Mouse (Mus musculus) embryo, embryonic 11.5 days (tissue): Measurements from ENCODE around the gene Il1rapl2.

Source experiments
- DNase-seq: peaks from one replicate; pipeline ENCODE4 v3.0.0-alpha.2; 2012; ENCODE audit warnings: low read depth, low spot score

Gene Il1rapl2

DNA sequence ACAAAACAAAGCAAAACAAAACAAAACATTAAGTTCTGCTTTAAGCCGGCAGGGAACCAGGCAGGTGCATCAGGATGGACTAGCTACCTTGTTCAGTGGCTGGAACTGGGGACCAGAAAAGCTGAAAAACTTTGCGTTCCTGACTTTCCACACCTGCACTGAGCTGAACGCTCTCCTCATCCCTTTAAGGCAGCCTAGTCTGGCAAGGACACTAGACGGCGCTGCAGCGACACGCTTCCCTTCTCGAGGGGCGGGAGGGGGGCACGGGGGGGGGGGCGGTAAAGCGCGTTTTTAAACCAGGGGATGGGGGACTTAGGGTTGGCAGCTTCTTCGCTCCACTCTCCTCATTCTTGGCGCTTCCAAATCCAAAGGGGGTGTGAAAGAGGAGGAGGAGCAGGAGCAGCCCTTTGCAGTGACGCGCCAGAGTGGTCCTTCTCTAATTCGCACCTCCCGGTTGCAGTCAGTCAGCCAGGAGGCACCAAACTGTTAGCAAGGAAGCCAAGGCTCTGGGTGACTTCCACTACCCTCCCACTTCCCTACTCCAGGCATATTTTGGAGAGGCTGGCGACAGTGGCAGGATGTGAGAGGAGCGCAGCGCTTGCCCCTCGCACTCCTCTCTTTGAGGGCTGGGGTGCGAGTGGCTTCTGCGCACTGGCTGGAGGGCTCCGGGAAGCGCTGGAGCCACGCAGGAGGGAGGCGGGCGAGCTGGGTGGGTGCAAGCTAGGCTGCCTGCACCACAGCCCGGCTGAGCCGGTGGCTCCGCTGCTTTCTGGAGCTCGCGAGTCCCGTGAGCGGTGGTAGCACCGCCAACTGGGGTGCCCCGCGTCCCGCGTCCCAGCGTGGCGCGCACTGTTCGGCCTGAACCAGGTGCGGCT, at the start of gene Il1rapl2:
TSS of gene Il1rapl2 (plus strand) at position 288 of the 875 bp plus-strand sequence.
- peak; percentile 8 for DNase-seq

DNA sequence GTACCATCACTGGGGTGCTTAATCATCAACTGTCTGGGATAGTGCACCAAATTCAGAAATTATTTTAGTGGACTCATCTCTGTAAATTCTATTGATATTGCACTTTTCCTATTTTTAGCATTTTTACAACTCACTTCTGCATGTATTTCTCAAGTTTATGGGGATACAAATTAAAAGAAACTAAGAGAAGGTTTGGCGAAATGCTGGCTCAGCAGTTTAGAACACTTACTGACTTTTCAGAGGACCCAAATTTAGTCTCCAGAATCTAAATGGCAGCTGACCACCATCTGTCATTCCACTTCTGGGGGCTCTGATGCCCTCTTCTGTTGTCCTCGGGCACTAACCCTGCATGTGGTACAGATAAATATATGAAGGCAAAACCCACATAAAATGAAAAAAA, 22.1 kb upstream of the Il1rapl2 start:
- no peak for DNase-seq

GRCm38 (mm10) chrX:137569472-137570188, 778 bp upstream of the Il1rapl2 start:
- no peak for DNase-seq

- no peak for DNase-seq
Observed at GRCm38 (mm10) chrX:137582656-137583055, 12.2 kb downstream of the Il1rapl2 start.

DNA sequence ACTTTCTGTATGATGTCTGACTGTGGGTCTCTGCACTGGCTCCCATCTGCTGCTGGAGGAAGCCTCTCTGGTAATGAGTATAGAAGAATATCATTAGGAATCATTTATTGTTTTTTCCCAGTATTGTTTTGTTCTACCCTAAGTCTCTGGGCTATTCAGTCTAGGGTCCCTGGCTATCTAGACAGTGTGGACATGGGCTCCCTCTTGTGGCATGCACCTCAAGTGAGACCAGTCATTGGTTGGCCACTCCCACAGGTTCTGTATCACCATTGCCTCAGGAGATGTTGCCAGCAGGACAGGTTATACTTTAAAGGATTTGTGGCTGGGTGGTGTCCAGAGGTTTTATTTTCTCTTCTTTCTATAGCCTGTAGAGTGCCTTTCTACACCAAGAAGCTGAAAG, 50.3 kb downstream of the Il1rapl2 start:
- peak; percentile 0 for DNase-seq

- peak; percentile 31 for DNase-seq
Observed at GRCm38 (mm10) chrX:137667011-137667410, 96.6 kb downstream of the Il1rapl2 start.

GRCm38 (mm10) chrX:137687974-137688373, 117.6 kb downstream of the Il1rapl2 start:
- no peak for DNase-seq

DNA sequence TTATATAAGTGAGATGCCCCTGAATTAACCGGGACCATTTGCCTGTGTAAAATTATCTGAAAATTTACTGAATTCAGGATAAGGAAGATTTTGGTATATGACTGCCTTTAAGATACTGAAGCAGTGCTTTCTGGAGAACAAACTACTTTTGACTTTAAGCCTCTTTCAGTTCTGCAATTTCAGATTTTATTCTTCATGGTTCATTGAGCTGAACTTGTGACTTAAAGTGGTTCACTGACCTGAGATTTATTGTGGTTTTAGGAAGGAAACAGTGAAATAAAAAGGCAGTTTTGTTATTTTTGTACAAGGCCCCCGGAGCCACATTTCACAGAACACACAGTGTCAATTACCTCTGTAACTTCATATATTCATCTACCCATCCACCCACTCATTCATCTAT, 129.6 kb downstream of the Il1rapl2 start:
- DNase-seq = no peak

DNA sequence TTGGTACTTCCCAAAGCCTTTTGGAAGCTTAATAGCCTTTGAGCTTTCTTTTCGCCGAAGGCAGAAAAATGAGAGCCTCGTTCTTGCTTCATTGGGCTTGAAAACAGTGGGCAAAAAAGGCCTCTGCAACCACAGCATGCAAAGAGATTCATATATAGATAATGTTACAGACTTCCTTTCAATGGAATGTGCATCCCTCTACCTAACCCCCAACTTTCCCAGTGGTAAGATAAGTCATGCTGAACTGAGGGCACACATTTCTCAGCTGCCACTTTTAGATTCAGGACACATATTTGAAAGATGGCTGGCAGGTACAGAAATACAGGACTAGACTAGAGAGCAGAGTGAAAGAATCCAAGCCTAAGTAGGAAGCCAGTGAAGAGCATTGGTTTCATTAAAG, 185.1 kb downstream of the Il1rapl2 start:
- no peak for DNase-seq

- peak; percentile 3 for DNase-seq
Observed at GRCm38 (mm10) chrX:137805484-137806200, 235.2 kb downstream of the Il1rapl2 start.

GRCm38 (mm10) chrX:137806231-137807114, 236.1 kb downstream of the Il1rapl2 start:
- no peak for DNase-seq

- no peak for DNase-seq
Observed at GRCm38 (mm10) chrX:137809526-137809925, 239.1 kb downstream of the Il1rapl2 start.

DNA sequence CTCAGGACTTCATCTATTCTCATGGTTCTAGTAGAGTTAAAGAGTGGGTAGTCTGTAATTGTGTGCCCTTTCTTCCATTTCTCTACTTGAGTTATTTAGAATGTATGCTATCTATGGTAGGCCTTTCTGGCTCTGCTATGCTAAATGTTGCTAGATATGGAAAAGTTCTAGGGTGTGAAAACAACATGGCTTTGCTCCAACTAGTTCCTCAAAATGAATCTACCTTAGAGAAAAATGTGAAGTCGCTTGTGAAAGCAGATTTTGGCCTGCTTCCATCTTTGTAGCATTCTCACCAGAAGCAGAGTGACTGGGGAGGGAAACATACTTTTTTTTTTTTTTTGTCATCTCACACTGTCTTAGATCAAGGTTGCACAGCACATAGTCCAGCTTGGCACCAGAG, 241.7 kb downstream of the Il1rapl2 start:
- no peak for DNase-seq

DNA sequence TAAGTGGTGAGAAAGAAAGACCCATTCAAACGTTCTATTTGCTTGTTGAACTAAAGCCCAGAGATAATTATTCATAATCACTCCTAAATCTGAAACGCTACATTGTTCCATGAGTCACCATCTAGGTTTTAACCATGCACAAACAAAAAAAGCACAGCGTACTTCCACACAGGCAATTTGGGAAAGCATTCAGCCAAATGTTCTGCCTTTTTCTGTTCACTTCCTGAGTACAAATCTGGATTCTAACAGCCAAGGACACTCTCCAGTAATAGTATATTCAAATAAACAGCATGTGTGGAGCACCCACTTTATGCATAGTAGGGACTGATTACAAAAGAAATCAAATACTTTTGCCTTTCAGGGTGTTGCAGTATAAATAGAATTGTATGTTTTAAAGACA, 278.5 kb downstream of the Il1rapl2 start:
- DNase-seq = no peak

DNA sequence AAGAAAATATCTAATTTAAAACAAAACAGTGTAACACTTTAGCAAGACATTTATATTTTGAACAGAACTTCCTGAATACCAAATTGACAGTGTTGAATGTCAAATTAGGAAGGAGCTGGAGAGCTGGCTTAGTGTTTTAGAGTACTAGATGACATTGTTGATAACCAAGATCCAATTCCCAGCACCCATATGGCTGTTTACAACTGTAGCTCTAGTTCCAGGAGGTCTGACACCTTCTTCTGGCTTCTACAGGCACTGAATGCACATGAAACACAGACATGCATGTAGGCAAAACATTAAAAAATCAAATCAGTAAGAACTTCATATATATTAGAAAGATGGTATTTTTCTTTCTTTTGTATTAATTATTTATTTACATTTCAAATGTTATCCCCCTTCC, 353.1 kb downstream of the Il1rapl2 start:
- no peak for DNase-seq

DNA sequence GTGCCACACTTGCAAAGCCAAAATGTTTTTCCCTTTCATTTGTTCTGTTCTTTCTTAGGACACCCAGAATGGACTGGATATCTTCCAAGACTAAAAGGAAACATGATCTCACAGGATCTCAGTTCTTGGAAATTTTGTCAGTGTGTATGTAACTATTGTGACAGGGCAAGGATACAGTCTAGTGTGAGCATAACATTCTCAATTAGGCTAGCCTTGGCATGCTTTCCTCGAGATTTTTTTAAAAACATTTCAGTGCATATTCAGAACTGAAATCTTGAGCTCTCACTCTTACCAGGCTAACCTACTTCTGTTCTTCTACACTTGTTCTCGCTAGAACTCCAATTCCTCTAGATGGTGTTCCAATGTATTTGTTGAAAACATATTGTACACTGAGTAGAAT, 356.4 kb downstream of the Il1rapl2 start:
- no peak for DNase-seq

DNA sequence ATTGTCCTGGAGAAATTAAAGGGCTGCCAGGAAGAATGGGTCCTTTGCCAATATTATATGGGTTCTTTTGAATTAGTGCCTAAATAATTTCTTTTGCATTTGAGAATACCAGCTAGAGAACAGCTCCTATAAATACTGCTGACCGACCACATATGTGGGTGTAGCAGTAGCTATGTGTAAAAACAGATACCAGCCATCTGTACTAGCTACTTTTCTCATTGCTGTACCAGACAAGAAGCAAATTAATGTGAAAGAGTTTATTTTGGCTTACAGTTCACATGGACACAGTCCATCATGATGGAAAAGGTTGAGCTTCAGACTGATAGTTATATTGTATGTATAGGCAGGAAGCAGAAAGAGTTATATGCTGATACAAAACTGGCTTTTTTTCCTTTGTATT, 377.3 kb downstream of the Il1rapl2 start:
- no peak for DNase-seq

DNA sequence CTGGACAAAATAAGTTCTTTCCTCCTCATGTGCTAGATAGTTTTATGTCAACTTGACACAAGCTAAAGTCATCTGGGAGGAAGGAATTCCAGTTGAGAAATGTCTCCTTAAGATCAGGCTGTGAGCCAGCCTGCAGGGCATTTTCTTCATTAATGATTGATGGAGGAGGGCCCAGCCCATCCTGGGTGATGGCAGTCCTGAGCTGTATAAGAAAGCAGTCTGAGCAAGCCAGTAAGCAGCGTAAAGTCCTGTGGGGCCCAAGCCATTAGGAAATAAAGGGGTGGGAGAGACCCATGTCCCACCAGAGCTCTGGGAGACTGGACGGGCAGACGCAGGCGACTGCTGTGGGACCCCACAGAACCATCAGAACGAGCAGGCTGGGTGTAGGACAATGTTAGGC, 400.9 kb downstream of the Il1rapl2 start:
- no peak for DNase-seq

GRCm38 (mm10) chrX:138043113-138043512, 472.7 kb downstream of the Il1rapl2 start:
- no peak for DNase-seq

DNA sequence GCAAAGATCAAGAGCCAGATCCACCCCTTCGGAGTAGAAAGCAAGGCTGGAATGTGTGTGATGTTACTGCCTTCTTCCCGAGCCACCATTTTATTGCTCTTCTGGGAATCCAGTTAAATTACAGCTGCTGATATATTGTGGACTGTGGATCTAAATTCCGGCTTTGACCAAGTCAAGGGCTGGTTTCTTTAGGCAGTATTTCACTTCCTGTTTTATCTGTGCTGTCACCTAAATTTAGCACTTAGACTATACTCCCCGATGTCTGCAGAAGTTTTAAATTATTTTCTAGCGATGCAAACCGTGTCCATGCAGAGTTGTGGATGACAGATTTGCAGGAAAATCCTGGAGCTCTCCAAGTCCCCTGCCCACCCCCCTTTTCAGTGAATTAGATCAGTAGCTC, 533.5 kb downstream of the Il1rapl2 start:
- no peak for DNase-seq

- DNase-seq = no peak
Observed at GRCm38 (mm10) chrX:138104668-138105067, 534.3 kb downstream of the Il1rapl2 start.
